Mouse (Mus musculus): ENCODE results near the gene H2-DMb2.
A peak's percentile ranks its signal among the peaks of the same experiment; 100 is the strongest.

H2-DMb2 gene

DNA sequence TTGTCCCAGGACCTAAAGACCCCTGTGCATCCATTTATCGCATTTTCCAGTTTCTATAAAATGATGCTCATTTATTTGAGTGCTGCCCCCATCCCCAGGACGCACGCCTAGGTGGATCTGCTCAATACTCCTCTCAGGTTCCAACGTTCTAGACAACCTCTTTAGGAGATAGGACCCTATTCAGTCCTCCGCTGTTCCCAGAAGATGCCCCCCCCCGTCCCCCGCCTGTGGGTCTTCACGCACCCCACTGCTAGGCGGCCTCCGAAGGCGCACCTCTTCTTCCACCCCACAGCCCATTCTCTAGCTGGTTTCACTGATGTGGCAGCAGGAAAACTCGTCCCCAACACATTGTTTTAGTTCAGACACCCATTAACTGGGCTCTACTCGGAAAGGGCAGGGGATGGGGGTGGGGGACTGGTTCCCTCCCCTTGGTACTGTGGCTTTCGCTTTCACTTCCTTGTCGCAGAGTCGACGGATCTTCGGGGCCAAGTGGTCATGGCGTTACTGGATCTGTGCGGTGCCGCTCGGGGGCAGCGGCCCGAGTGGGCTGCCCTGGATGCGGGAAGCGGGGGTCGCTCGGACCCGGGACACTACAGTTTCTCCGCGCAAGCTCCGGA lies 54.9 kb downstream of the H2-DMb2 start:
- peaks cover 14% of the 10 kb centered on the region; the same call in 1 of the 2 replicates for H3K9me3 ChIP-seq (ENCODE audit: low read length)
- peak overlapping the region; percentile 72 for H3K4me3 ChIP-seq (replicated peaks; ENCODE audit: low read length)
- H3K36me3 ChIP-seq (ENCODE audit: insufficient read depth, low read length) = no peaks in the 10 kb centered on the region
- TF ChIP-seq CTCF (conservative IDR thresholded peaks at IDR 0.05; ENCODE audit: low read length) (no peak), POU5F1 (IDR thresholded peaks at IDR 0.05; ENCODE audit: borderline replicate concordance, low read length) (no peak)
- peaks cover 80% of the 10 kb centered on the region for H3K27me3 ChIP-seq (ENCODE audit: insufficient read depth, low read length)
- H3K4me1 ChIP-seq (replicated peaks; ENCODE audit: low read depth, low read length) = peaks cover 33% of the 10 kb centered on the region

DNA sequence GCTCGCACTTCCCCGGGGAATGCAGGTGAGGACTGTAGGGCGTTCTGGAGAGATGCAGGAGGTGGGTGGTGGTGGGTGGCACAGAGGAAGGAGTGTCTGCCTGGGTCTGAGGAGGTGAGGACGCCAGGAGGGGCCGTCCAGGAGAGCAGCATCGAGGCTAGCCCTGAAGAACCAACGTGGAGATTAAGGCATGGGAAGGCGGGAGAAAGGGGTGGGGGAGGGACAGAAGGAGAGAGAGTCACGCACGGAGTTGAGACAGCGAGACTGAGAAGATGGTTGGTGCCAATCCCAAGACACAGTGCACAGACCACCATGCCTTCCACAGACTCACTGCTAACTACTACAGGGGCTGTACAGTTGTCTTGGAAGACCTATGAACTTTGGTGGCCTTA lies 55.4 kb downstream of the H2-DMb2 start:
- Histone ChIP-seq H3K27me3 (ENCODE audit: insufficient read depth, low read length) (peaks cover 81% of the 10 kb centered on the region), H3K4me3 (replicated peaks; ENCODE audit: low read length) (peak overlapping the region; percentile 72), H3K36me3 (ENCODE audit: insufficient read depth, low read length) (no peaks in the 10 kb centered on the region), H3K9me3 (ENCODE audit: low read length) (peaks cover 14% of the 10 kb centered on the region; the same call in 1 of the 2 replicates), H3K4me1 (replicated peaks; ENCODE audit: low read depth, low read length) (peaks cover 29% of the 10 kb centered on the region)
- no peak for TF ChIP-seq CTCF (conservative IDR thresholded peaks at IDR 0.05; ENCODE audit: low read length)
- TF ChIP-seq NANOG (IDR thresholded peaks at IDR 0.05; ENCODE audit: borderline replicate concordance, low read length) = no peak
- no peak for TF ChIP-seq POU5F1 (IDR thresholded peaks at IDR 0.05; ENCODE audit: borderline replicate concordance, low read length)

- no peak for TF ChIP-seq NANOG (IDR thresholded peaks at IDR 0.05; ENCODE audit: borderline replicate concordance, low read length)
- TF ChIP-seq CTCF (conservative IDR thresholded peaks at IDR 0.05; ENCODE audit: low read length) = no peak
- no peak for TF ChIP-seq POU5F1 (IDR thresholded peaks at IDR 0.05; ENCODE audit: borderline replicate concordance, low read length)
- Histone ChIP-seq H3K36me3 (ENCODE audit: insufficient read depth, low read length) (no peaks in the 10 kb centered on the region), H3K27me3 (ENCODE audit: insufficient read depth, low read length) (peaks cover 81% of the 10 kb centered on the region), H3K4me3 (replicated peaks; ENCODE audit: low read length) (no peak overlapping the region), H3K4me1 (replicated peaks; ENCODE audit: low read depth, low read length) (peaks cover 27% of the 10 kb centered on the region), H3K9me3 (ENCODE audit: low read length) (peaks cover 14% of the 10 kb centered on the region; the same call in 1 of the 2 replicates)
These were observed 56.0 kb downstream of the H2-DMb2 start for GRCm38 (mm10) chr17:34199050-34199619.

GRCm38 (mm10) chr17:34200047-34200446 lies 56.9 kb downstream of the H2-DMb2 start:
- no peak overlapping the region for H3K4me3 ChIP-seq (replicated peaks; ENCODE audit: low read length)
- TF ChIP-seq POU5F1 (IDR thresholded peaks at IDR 0.05; ENCODE audit: borderline replicate concordance, low read length) (no peak), CTCF (conservative IDR thresholded peaks at IDR 0.05; ENCODE audit: low read length) (no peak), NANOG (IDR thresholded peaks at IDR 0.05; ENCODE audit: borderline replicate concordance, low read length) (no peak)
- peaks cover 83% of the 10 kb centered on the region for H3K27me3 ChIP-seq (ENCODE audit: insufficient read depth, low read length)
- H3K36me3 ChIP-seq (ENCODE audit: insufficient read depth, low read length) = no peaks in the 10 kb centered on the region
- peaks cover 33% of the 10 kb centered on the region for H3K4me1 ChIP-seq (replicated peaks; ENCODE audit: low read depth, low read length)
- peaks cover 14% of the 10 kb centered on the region; the same call in 1 of the 2 replicates for H3K9me3 ChIP-seq (ENCODE audit: low read length)

GRCm38 (mm10) chr17:34200772-34201505 lies 57.8 kb downstream of the H2-DMb2 start:
- peaks cover 84% of the 10 kb centered on the region for H3K27me3 ChIP-seq (ENCODE audit: insufficient read depth, low read length)
- H3K4me3 ChIP-seq (replicated peaks; ENCODE audit: low read length) = no peak overlapping the region
- H3K4me1 ChIP-seq (replicated peaks; ENCODE audit: low read depth, low read length) = peaks cover 42% of the 10 kb centered on the region
- H3K36me3 ChIP-seq (ENCODE audit: insufficient read depth, low read length) = no peaks in the 10 kb centered on the region
- TF ChIP-seq CTCF (conservative IDR thresholded peaks at IDR 0.05; ENCODE audit: low read length) (no peak), NANOG (IDR thresholded peaks at IDR 0.05; ENCODE audit: borderline replicate concordance, low read length) (no peak), POU5F1 (IDR thresholded peaks at IDR 0.05; ENCODE audit: borderline replicate concordance, low read length) (no peak)
- peaks cover 14% of the 10 kb centered on the region; the same call in 1 of the 2 replicates for H3K9me3 ChIP-seq (ENCODE audit: low read length)
